Mouse (Mus musculus): ENCODE measurements at regions not wholly inside any gene's neighbourhood (a gene's known extent, or its start where the extent isn't known, plus 50 kb on each side); places are given as distances from the start of the nearest gene placed in this dataset.
"Not testable (repeated sequence)": the region's sequence is repeated elsewhere in the genome, so short reads cannot be mapped to it uniquely, and the experiment has no call there.

DNA sequence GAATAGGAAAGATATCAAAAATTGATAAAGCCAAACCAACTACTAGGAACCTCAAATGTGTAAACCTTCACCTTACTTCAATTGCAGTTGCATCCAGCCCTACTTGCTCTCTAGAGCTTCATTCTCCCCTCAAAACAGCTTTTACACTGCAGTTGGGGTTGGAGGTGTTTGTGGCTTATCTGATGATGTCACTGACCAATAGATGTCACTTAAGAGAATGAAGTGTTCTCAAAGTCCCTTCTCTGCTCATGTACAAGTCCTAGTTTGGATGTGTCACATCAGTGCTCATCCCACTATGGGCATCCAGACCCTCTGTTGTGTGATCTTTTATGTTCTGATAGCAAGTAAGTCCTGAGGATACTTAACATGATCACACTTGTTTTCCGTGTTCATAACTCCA is 105.6 kb upstream of the 2210010C04Rik start:
- Histone ChIP-seq H3K9ac (ENCODE audit: low read depth, poor library complexity, severe bottlenecking) (no peak overlapping the region), H3K9me3 (replicated peaks; ENCODE audit: control insufficient read depth, insufficient read depth, low read length, poor library complexity, severe bottlenecking) (no peaks in the 10 kb centered on the region), H3K27me3 (ENCODE audit: control insufficient read depth, insufficient read depth, low read length, poor library complexity, severe bottlenecking) (no peaks in the 10 kb centered on the region), H3K36me3 (ENCODE audit: control insufficient read depth, insufficient read depth, low read length, poor library complexity, severe bottlenecking) (no peaks in the 10 kb centered on the region), H3K4me1 (ENCODE audit: control insufficient read depth, insufficient read depth, low read length) (no peaks in the 10 kb centered on the region), H3K27ac (ENCODE audit: insufficient read depth, low read length) (no peak overlapping the region), H3K4me3 (ENCODE audit: low read depth, low read length) (no peak overlapping the region)
- TF ChIP-seq CTCF (IDR thresholded peaks at IDR 0.05; ENCODE audit: low read depth, low read length) (no peak), EP300 (IDR thresholded peaks at IDR 0.05; ENCODE audit: insufficient read depth, low read depth, low read length) (no peak), POLR2A (IDR thresholded peaks at IDR 0.05; ENCODE audit: insufficient read depth, low read length) (no peak)

DNA sequence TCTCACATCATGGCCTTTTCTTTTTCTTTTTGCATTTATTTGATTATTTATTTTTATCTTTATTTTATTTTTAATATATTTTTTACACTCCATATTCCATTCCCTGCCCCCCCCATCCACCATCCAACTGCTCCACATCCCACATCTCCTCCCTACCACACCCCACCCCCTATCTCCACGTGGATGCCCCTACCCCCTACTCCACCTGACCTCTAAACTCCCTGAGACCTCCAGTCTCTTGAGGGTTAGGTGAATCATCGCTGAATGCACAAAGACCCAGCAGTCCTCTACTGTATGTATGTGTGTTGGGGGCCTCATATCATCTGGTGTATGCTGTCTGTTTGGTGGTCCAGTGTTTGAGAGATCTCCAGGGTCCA is 102.1 kb upstream of the 2210010C04Rik start:
- not testable (repeated sequence) for H3K27ac ChIP-seq (ENCODE audit: insufficient read depth, low read length); H3K4me3 ChIP-seq (ENCODE audit: low read depth, low read length); H3K36me3 ChIP-seq (ENCODE audit: control insufficient read depth, insufficient read depth, low read length, poor library complexity, severe bottlenecking); H3K27me3 ChIP-seq (ENCODE audit: control insufficient read depth, insufficient read depth, low read length, poor library complexity, severe bottlenecking); H3K4me1 ChIP-seq (ENCODE audit: control insufficient read depth, insufficient read depth, low read length); H3K9me3 ChIP-seq (replicated peaks; ENCODE audit: control insufficient read depth, insufficient read depth, low read length, poor library complexity, severe bottlenecking); H3K9ac ChIP-seq (ENCODE audit: low read depth, poor library complexity, severe bottlenecking)

DNA sequence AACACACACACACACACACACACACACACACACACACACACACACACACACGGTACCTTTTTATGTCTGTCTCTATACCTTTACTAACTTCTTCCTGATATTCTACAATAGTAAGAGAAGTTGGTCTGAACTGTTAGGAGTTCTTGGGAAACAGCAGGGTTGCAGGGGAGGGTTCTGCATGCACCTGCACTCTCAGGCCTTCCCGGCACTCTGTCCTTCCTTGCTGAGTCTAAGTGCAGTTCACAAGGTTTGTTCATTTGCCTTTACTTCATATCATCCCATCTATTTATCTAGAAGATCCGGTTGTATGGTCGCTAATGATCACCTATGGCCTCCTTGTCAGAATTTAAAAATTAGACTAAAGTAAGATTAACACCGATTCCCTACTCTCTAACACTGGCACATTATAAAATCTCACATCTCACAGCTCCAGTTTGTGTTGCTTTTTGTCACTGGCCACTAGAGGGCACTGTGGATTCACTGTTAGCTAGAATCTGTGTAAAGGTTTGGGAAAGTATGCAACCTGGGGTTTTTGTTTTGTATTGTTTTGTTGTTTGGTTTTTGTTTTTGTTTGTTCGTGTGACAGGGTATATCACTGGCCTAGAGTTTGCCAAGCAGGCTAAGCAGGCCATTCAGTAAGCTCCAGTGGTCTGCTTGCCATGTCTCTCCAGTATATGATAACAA is 101.5 kb upstream of the 2210010C04Rik start:
- Histone ChIP-seq H3K36me3 (ENCODE audit: control insufficient read depth, insufficient read depth, low read length, poor library complexity, severe bottlenecking) (no peaks in the 10 kb centered on the region), H3K27me3 (ENCODE audit: control insufficient read depth, insufficient read depth, low read length, poor library complexity, severe bottlenecking) (no peaks in the 10 kb centered on the region), H3K9ac (ENCODE audit: low read depth, poor library complexity, severe bottlenecking) (no peak overlapping the region), H3K9me3 (replicated peaks; ENCODE audit: control insufficient read depth, insufficient read depth, low read length, poor library complexity, severe bottlenecking) (no peaks in the 10 kb centered on the region), H3K4me3 (ENCODE audit: low read depth, low read length) (no peak overlapping the region), H3K4me1 (ENCODE audit: control insufficient read depth, insufficient read depth, low read length) (no peaks in the 10 kb centered on the region), H3K27ac (ENCODE audit: insufficient read depth, low read length) (no peak overlapping the region)
- TF ChIP-seq EP300 (IDR thresholded peaks at IDR 0.05; ENCODE audit: insufficient read depth, low read depth, low read length), result no peak
- TF ChIP-seq CTCF (IDR thresholded peaks at IDR 0.05; ENCODE audit: low read depth, low read length), result peak; percentile 39

GRCm38 (mm10) chr6:41135160-41135559 is 99.9 kb upstream of the 2210010C04Rik start:
- no peaks in the 10 kb centered on the region for H3K27me3 ChIP-seq (ENCODE audit: control insufficient read depth, insufficient read depth, low read length, poor library complexity, severe bottlenecking)
- TF ChIP-seq CTCF (IDR thresholded peaks at IDR 0.05; ENCODE audit: low read depth, low read length), result no peak
- TF ChIP-seq EP300 (IDR thresholded peaks at IDR 0.05; ENCODE audit: insufficient read depth, low read depth, low read length), result no peak
- TF ChIP-seq POLR2A (IDR thresholded peaks at IDR 0.05; ENCODE audit: insufficient read depth, low read length), result no peak
- no peaks in the 10 kb centered on the region for H3K36me3 ChIP-seq (ENCODE audit: control insufficient read depth, insufficient read depth, low read length, poor library complexity, severe bottlenecking)
- H3K9me3 ChIP-seq (replicated peaks; ENCODE audit: control insufficient read depth, insufficient read depth, low read length, poor library complexity, severe bottlenecking), result no peaks in the 10 kb centered on the region
- H3K9ac ChIP-seq (ENCODE audit: low read depth, poor library complexity, severe bottlenecking), result no peak overlapping the region
- H3K27ac ChIP-seq (ENCODE audit: insufficient read depth, low read length), result no peak overlapping the region
- no peaks in the 10 kb centered on the region for H3K4me1 ChIP-seq (ENCODE audit: control insufficient read depth, insufficient read depth, low read length)
- H3K4me3 ChIP-seq (ENCODE audit: low read depth, low read length), result no peak overlapping the region

GRCm38 (mm10) chr6:41129906-41130305 is 94.6 kb upstream of the 2210010C04Rik start:
- no peak for TF ChIP-seq POLR2A (IDR thresholded peaks at IDR 0.05; ENCODE audit: insufficient read depth, low read length)
- TF ChIP-seq EP300 (IDR thresholded peaks at IDR 0.05; ENCODE audit: insufficient read depth, low read depth, low read length), result no peak
- no peak for TF ChIP-seq CTCF (IDR thresholded peaks at IDR 0.05; ENCODE audit: low read depth, low read length)
- no peaks in the 10 kb centered on the region for H3K36me3 ChIP-seq (ENCODE audit: control insufficient read depth, insufficient read depth, low read length, poor library complexity, severe bottlenecking)
- no peak overlapping the region for H3K4me3 ChIP-seq (ENCODE audit: low read depth, low read length)
- H3K27ac ChIP-seq (ENCODE audit: insufficient read depth, low read length), result no peak overlapping the region
- no peaks in the 10 kb centered on the region for H3K4me1 ChIP-seq (ENCODE audit: control insufficient read depth, insufficient read depth, low read length)
- H3K27me3 ChIP-seq (ENCODE audit: control insufficient read depth, insufficient read depth, low read length, poor library complexity, severe bottlenecking), result no peaks in the 10 kb centered on the region
- H3K9ac ChIP-seq (ENCODE audit: low read depth, poor library complexity, severe bottlenecking), result no peak overlapping the region
- no peaks in the 10 kb centered on the region for H3K9me3 ChIP-seq (replicated peaks; ENCODE audit: control insufficient read depth, insufficient read depth, low read length, poor library complexity, severe bottlenecking)

DNA sequence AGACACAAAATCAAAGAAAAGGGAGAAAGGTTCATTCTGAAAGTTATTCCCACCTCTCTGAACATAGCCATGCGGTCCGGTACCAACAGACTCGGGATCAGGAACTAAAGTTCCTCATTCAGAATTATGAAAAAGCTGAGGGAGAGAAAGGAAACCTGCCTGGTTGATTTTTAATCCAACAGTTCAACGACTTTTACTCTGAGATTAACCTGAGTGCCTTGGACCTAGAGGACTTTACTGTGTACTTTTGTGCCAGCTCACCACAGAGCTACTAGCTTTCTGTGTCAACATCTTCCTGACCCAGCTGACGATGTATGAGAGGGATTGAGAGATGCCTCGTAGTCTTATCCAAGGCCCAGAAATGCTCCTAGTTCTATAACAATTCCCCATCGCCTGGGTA is 92.5 kb upstream of the 2210010C04Rik start:
- H3K4me1 ChIP-seq (ENCODE audit: control insufficient read depth, insufficient read depth, low read length), result no peaks in the 10 kb centered on the region
- no peak overlapping the region for H3K9ac ChIP-seq (ENCODE audit: low read depth, poor library complexity, severe bottlenecking)
- TF ChIP-seq POLR2A (IDR thresholded peaks at IDR 0.05; ENCODE audit: insufficient read depth, low read length), result no peak
- no peak for TF ChIP-seq CTCF (IDR thresholded peaks at IDR 0.05; ENCODE audit: low read depth, low read length)
- TF ChIP-seq EP300 (IDR thresholded peaks at IDR 0.05; ENCODE audit: insufficient read depth, low read depth, low read length), result no peak
- H3K4me3 ChIP-seq (ENCODE audit: low read depth, low read length), result no peak overlapping the region
- H3K27ac ChIP-seq (ENCODE audit: insufficient read depth, low read length), result no peak overlapping the region
- no peaks in the 10 kb centered on the region for H3K36me3 ChIP-seq (ENCODE audit: control insufficient read depth, insufficient read depth, low read length, poor library complexity, severe bottlenecking)
- H3K9me3 ChIP-seq (replicated peaks; ENCODE audit: control insufficient read depth, insufficient read depth, low read length, poor library complexity, severe bottlenecking), result no peaks in the 10 kb centered on the region
- H3K27me3 ChIP-seq (ENCODE audit: control insufficient read depth, insufficient read depth, low read length, poor library complexity, severe bottlenecking), result no peaks in the 10 kb centered on the region
